8 mouse cellular contexts compared by ENCODE assay signal in genomic region chr7:141010593-141010992, GRCm38 (mm10). TPM values are rescaled to one million over a fixed set of nuclear protein-coding genes. Genes with fewer than 3 reads are reported as not detected.
A peak's percentile ranks its signal among the peaks of the same experiment; 100 is the strongest.
DNase-seq lines count a peak whose midpoint lies in the region; ATAC-seq lines count a peak whose summit lies in the region.

TSS of gene Ifitm3 (minus strand) at chr7:141010770.

- peak; percentile 46 for ATAC-seq in erythroblast, adult 5-6 weeks (replicated peaks; ENCODE audit: low FRiP score, poor library complexity, severe bottlenecking)
- no peak for ATAC-seq in heart, embryonic 14.5 days (ENCODE audit: insufficient number of reproducible peaks, insufficient read depth, low FRiP score, low read depth)

- WGBS in heart, embryonic 14.5 days: 20% methylated on average over 10 of the region's 10 CpGs
- 5% methylated on average over 10 of the region's 10 CpGs for WGBS in macrophage (ENCODE audit: missing documents)

- peak within 1 kb of the TSS; percentile 55 for H3K4me2 ChIP-seq in heart, embryonic 14.5 days (ENCODE audit: low read length)

- no peaks in the 10 kb centered on the region for H3K36me3 ChIP-seq in heart, embryonic 14.5 days (ENCODE audit: control insufficient read depth, insufficient read depth, low read length)
- 0 out of 2 replicates have a peak, but pooled peaks cover 4% of the 10 kb centered on the region for H3K36me3 ChIP-seq in macrophage (ENCODE audit: inconsistent target)
- no peaks in the 10 kb centered on the region for H3K36me3 ChIP-seq in splenic B cell, adult 2 months (ENCODE audit: control insufficient read depth, insufficient read depth, low read length, poor library complexity, severe bottlenecking)

- H3K27ac ChIP-seq in heart, embryonic 14.5 days (replicated peaks in 1 of 2; ENCODE audit: control insufficient read depth in 1 of 2, insufficient read depth in 1 of 2, low read depth in 2 of 2, low read length in 2 of 2): peak within 1 kb of the TSS; percentile 50 to 60
- H3K27ac ChIP-seq in macrophage: peak within 1 kb of the TSS; percentile 92

- H3K4me1 ChIP-seq in heart, embryonic 14.5 days (ENCODE audit: control insufficient read depth in 2 of 2, insufficient read depth in 2 of 2, low read length in 2 of 2): peaks cover 7% of the 10 kb centered on the region in 2 experiments; a peak in 2 of 4 replicates

- peak; percentile 12 for DNase-seq in thymus, postnatal 25 days
- DNase-seq in thymus, adult 18-20 months: no peak
- peak; percentile 76 for DNase-seq in kidney, postnatal 10 days
- DNase-seq in splenic B cell, adult 2 months (ENCODE audit: low read depth, low spot score): peak; percentile 18
- DNase-seq in cerebellum, adult 9-11 months: no peak

- H3K79me2 ChIP-seq in macrophage (ENCODE audit: inconsistent target): peaks cover 37% of the 10 kb centered on the region

- H3K4me3 ChIP-seq in heart, embryonic 14.5 days (ENCODE audit: control insufficient read depth in 1 of 2, insufficient read depth in 1 of 2, low read depth in 1 of 2, low read length in 2 of 2): peak within 1 kb of the TSS; percentile 38 to 61
- H3K4me3 ChIP-seq in macrophage (ENCODE audit: inconsistent target): peak within 1 kb of the TSS; percentile 84

- H3K27me3 ChIP-seq in heart, embryonic 14.5 days (ENCODE audit: control insufficient read depth, insufficient read depth, low read length): 0 out of 2 replicates have a peak, but pooled peaks cover 4% of the 10 kb centered on the region
- no peaks in the 10 kb centered on the region for H3K27me3 ChIP-seq in splenic B cell, adult 2 months (ENCODE audit: control insufficient read depth, insufficient read depth, low read length, poor library complexity, severe bottlenecking)

- H3K9ac ChIP-seq in heart, embryonic 14.5 days (ENCODE audit: low read length): peak within 1 kb of the TSS; percentile 44

- H3K9me3 ChIP-seq in heart, embryonic 14.5 days (ENCODE audit: control insufficient read depth, low read length): no peaks in the 10 kb centered on the region

RNA-seq across cellular contexts. Expression of gene Ifitm3, which starts in this region (rescaled TPM):
- 186 and 267 TPM in 2 replicates for total RNA-seq in erythroblast, adult 5-6 weeks (2015; ENCODE audit: low replicate concordance)
- total RNA-seq in erythroblast, adult 5-6 weeks (2017; ENCODE audit: low replicate concordance): 78.8 and 112 TPM in 2 replicates
- polyA plus RNA-seq in heart, embryonic 14.5 days (2014; fragmentation: Nextera tagmentation; extraction: Ambion mirVana): 89.6 and 105 TPM in 2 replicates
- 100 to 1,000 TPM in 1 of 26 experiments, 10 to 100 TPM in 24, 1 to 10 TPM in 1; 9.6 to 127 (median 52.2) TPM for total RNA-seq in macrophage (2018; cell fraction: chromatin; rRNA removed)
- total RNA-seq in macrophage (2018; cell fraction: cytosol; rRNA removed): 1,000 to 10,000 TPM in 24 of 26 experiments, 100 to 1,000 TPM in 2; 864 to 4,013 (median 2,083) TPM
- total RNA-seq in macrophage (2018; cell fraction: nucleus; rRNA removed): 1,000 to 10,000 TPM in 1 of 26 experiments, 100 to 1,000 TPM in 24, 10 to 100 TPM in 1; 97.6 to 1,118 (median 541) TPM
- polyA plus RNA-seq in macrophage (2018): 596 to 2,531 TPM (median 1,114 TPM) in 3 replicates

Comparison
In these comparisons a context has a peak if more than half of its experiments do, and no peak if none do; other contexts are left out.
1. DNase-seq: peak in thymus, postnatal 25 days (single experiment), kidney, postnatal 10 days (single experiment) and splenic B cell, adult 2 months (single experiment); none in thymus, adult 18-20 months (0 of 2) and cerebellum, adult 9-11 months (single experiment).